Mouse (Mus musculus): Measurements from ENCODE around the gene Mrpl47.
"Not testable (repeated sequence)": the region's sequence is repeated elsewhere in the genome, so short reads cannot be mapped to it uniquely, and the experiment has no call there.

- TF ChIP-seq POLR2A (IDR thresholded peaks at IDR 0.05; ENCODE audit: control insufficient read depth, extremely low read depth, insufficient read depth, low read length, poor library complexity); CTCF (IDR thresholded peaks at IDR 0.05; ENCODE audit: borderline replicate concordance, control insufficient read depth, extremely low read depth, insufficient read depth, low read length, poor library complexity): not testable (repeated sequence)
Measured at GRCm38 (mm10) chr3:32705647-32706348, 31.6 kb downstream of the Mrpl47 start, which contains the start of gene Actl6a.
